28 mouse cellular contexts compared by ENCODE assay signal in genomic region chr5:31022690-31023089, GRCm38 (mm10). TPM values are rescaled to one million over a fixed set of nuclear protein-coding genes. Genes with fewer than 3 reads are reported as not detected.
DNase-seq lines count a peak whose midpoint lies in the region; ATAC-seq and TF ChIP-seq lines count a peak whose summit lies in the region.
"Had no signal": no experiment of that assay in that cellular context is flagged by ENCODE, and none has a peak within 500 bp of the region (broad histone marks: within the 10 kb centered on the region; RNA-seq: fewer than 3 reads in every experiment).

No protein-coding gene starts in this region.

- H3K4me3 ChIP-seq in hindbrain, embryonic 11.5 days (ENCODE audit: low read depth, low read length): no peak overlapping the region
- no peak overlapping the region for H3K4me3 ChIP-seq in hindbrain, postnatal 0 days (ENCODE audit: low read length)
- no peak overlapping the region for H3K4me3 ChIP-seq in midbrain, embryonic 11.5 days (ENCODE audit: low read depth, low read length)
- H3K4me3 ChIP-seq in midbrain, embryonic 13.5 days (replicated peaks): no peak overlapping the region
- no peak overlapping the region for H3K4me3 ChIP-seq in gastrocnemius, adult 2 months
- H3K4me3 ChIP-seq: heart, embryonic 12.5 days; heart, embryonic 15.5 days; hindbrain, embryonic 12.5 days; hindbrain, embryonic 15.5 days; intestine, embryonic 15.5 days had no signal

- H3K27ac ChIP-seq in hindbrain, embryonic 11.5 days (ENCODE audit: low read depth, low read length): no peak overlapping the region
- H3K27ac ChIP-seq in hindbrain, postnatal 0 days: no peak overlapping the region
- H3K27ac ChIP-seq in midbrain, embryonic 11.5 days (ENCODE audit: low read depth, low read length): no peak overlapping the region
- no peak overlapping the region for H3K27ac ChIP-seq in midbrain, embryonic 13.5 days
- H3K27ac ChIP-seq in gastrocnemius, adult 2 months: no peak overlapping the region
- H3K27ac ChIP-seq: heart, embryonic 15.5 days; hindbrain, embryonic 12.5 days; hindbrain, embryonic 15.5 days; intestine, embryonic 15.5 days had no signal

- H3K27me3 ChIP-seq in hindbrain, embryonic 11.5 days (ENCODE audit: control insufficient read depth, insufficient read depth, low read length): no peaks in the 10 kb centered on the region
- H3K27me3 ChIP-seq in hindbrain, postnatal 0 days (ENCODE audit: insufficient read depth, low read length): no peaks in the 10 kb centered on the region
- no peaks in the 10 kb centered on the region for H3K27me3 ChIP-seq in midbrain, embryonic 11.5 days (ENCODE audit: control insufficient read depth, insufficient read depth, low read length)
- H3K27me3 ChIP-seq in midbrain, embryonic 13.5 days: no peaks in the 10 kb centered on the region
- H3K27me3 ChIP-seq: CH12.LX; heart, embryonic 12.5 days; heart, embryonic 15.5 days; hindbrain, embryonic 12.5 days; hindbrain, embryonic 15.5 days; intestine, embryonic 15.5 days had no signal

- H3K9ac ChIP-seq in hindbrain, embryonic 11.5 days (ENCODE audit: low read depth, low read length): no peak overlapping the region
- H3K9ac ChIP-seq in hindbrain, postnatal 0 days (replicated peaks; ENCODE audit: low read length): no peak overlapping the region
- no peak overlapping the region for H3K9ac ChIP-seq in midbrain, embryonic 11.5 days (ENCODE audit: low read length)
- no peak overlapping the region for H3K9ac ChIP-seq in midbrain, embryonic 13.5 days (replicated peaks)
- H3K9ac ChIP-seq: forebrain, postnatal 0 days; heart, embryonic 12.5 days; heart, embryonic 15.5 days; hindbrain, embryonic 12.5 days; hindbrain, embryonic 15.5 days; intestine, embryonic 15.5 days had no signal

- peak; percentile 2 for DNase-seq in hindbrain, embryonic 11.5 days (ENCODE audit: low spot score)
- no peak for DNase-seq in hindbrain, postnatal 0 days (ENCODE audit: low spot score)
- DNase-seq in midbrain, embryonic 11.5 days (ENCODE audit: low spot score, missing footprints): peak; percentile 89
- peak; percentile 18 for DNase-seq in retina, postnatal 1 day
- DNase-seq in gastrocnemius, adult 2 months: no peak
- DNase-seq: adrenal gland, adult 8-10 months; adrenal gland, postnatal 25 days; B cell, adult 2 months; cerebellum, adult 11-12 months; cerebellum, adult 8-10 months; cerebellum, postnatal 10 days; cerebellum, postnatal 36 days; forebrain, postnatal 0 days; gastrocnemius, postnatal 25 days; heart, adult 18-20 months; heart, postnatal 10 days; heart, postnatal 4 days had no signal

- no peaks in the 10 kb centered on the region for H3K36me3 ChIP-seq in hindbrain, embryonic 11.5 days (ENCODE audit: control insufficient read depth, insufficient read depth, low read length)
- H3K36me3 ChIP-seq in hindbrain, postnatal 0 days (ENCODE audit: insufficient read depth, low read length): no peaks in the 10 kb centered on the region
- H3K36me3 ChIP-seq in midbrain, embryonic 11.5 days (ENCODE audit: control insufficient read depth, insufficient read depth, low read length): no peaks in the 10 kb centered on the region
- H3K36me3 ChIP-seq in midbrain, embryonic 13.5 days: no peaks in the 10 kb centered on the region
- H3K36me3 ChIP-seq: heart, embryonic 12.5 days; heart, embryonic 15.5 days; hindbrain, embryonic 12.5 days; hindbrain, embryonic 15.5 days; intestine, embryonic 15.5 days had no signal

- WGBS in hindbrain, embryonic 11.5 days: 35% methylated on average over 1 of the region's 1 CpGs
- 41% methylated on average over 1 of the region's 1 CpGs for WGBS in hindbrain, postnatal 0 days
- 19% methylated on average over 1 of the region's 1 CpGs for WGBS in midbrain, embryonic 11.5 days
- 23% methylated on average over 1 of the region's 1 CpGs for WGBS in midbrain, embryonic 13.5 days

- H3K4me1 ChIP-seq in hindbrain, embryonic 11.5 days (replicated peaks; ENCODE audit: control insufficient read depth, insufficient read depth, low read length): no peaks in the 10 kb centered on the region
- no peaks in the 10 kb centered on the region for H3K4me1 ChIP-seq in hindbrain, postnatal 0 days (ENCODE audit: insufficient read depth, low read length)
- peaks cover 5% of the 10 kb centered on the region for H3K4me1 ChIP-seq in midbrain, embryonic 11.5 days (ENCODE audit: control insufficient read depth, insufficient read depth, low read length)
- H3K4me1 ChIP-seq in midbrain, embryonic 13.5 days (replicated peaks): peaks cover 7% of the 10 kb centered on the region
- H3K4me1 ChIP-seq: heart, embryonic 15.5 days; hindbrain, embryonic 15.5 days; intestine, embryonic 15.5 days had no signal

- TF ChIP-seq CTCF in hindbrain, postnatal 0 days (IDR thresholded peaks at IDR 0.05; ENCODE audit: low read depth): no peak
- TF ChIP-seq CTCF in gastrocnemius, adult 2 months (IDR thresholded peaks at IDR 0.05): no peak

- intact Hi-C loops in gastrocnemius, adult 2 months (cut with DNase I): no loop called here

- H3K9me3 ChIP-seq in hindbrain, embryonic 11.5 days (ENCODE audit: control insufficient read depth, low read length): no peaks in the 10 kb centered on the region
- H3K9me3 ChIP-seq in hindbrain, postnatal 0 days (ENCODE audit: low read length): no peaks in the 10 kb centered on the region
- H3K9me3 ChIP-seq in midbrain, embryonic 11.5 days (ENCODE audit: control insufficient read depth, low read length): no peaks in the 10 kb centered on the region
- H3K9me3 ChIP-seq in midbrain, embryonic 13.5 days: no peaks in the 10 kb centered on the region
- H3K9me3 ChIP-seq: heart, embryonic 12.5 days; heart, embryonic 15.5 days; hindbrain, embryonic 12.5 days; hindbrain, embryonic 15.5 days; intestine, embryonic 15.5 days had no signal

- no peak overlapping the region for H3K4me2 ChIP-seq in hindbrain, embryonic 11.5 days (replicated peaks; ENCODE audit: low read depth, low read length)
- H3K4me2 ChIP-seq in hindbrain, postnatal 0 days (ENCODE audit: low read depth, low read length): no peak overlapping the region
- H3K4me2 ChIP-seq in midbrain, embryonic 11.5 days: no peak overlapping the region
- H3K4me2 ChIP-seq in midbrain, embryonic 13.5 days (replicated peaks): no peak overlapping the region
- H3K4me2 ChIP-seq: heart, embryonic 12.5 days; heart, embryonic 15.5 days; hindbrain, embryonic 12.5 days; hindbrain, embryonic 15.5 days; intestine, embryonic 15.5 days had no signal

- ATAC-seq in hindbrain, embryonic 11.5 days (ENCODE audit: low FRiP score): no peak
- no peak for ATAC-seq in hindbrain, postnatal 0 days
- ATAC-seq in midbrain, embryonic 11.5 days (ENCODE audit: low FRiP score): no peak
- no peak for ATAC-seq in midbrain, embryonic 13.5 days
- ATAC-seq: forebrain, embryonic 14.5 days; forebrain, postnatal 0 days; intestine, embryonic 15.5 days had no signal

RNA-seq across cellular contexts. Expression of gene Atraid, which starts 25.4 kb away (rescaled TPM):
- polyA plus RNA-seq in hindbrain, embryonic 11.5 days (2014; fragmentation: Nextera tagmentation; extraction: Ambion mirVana): 111 and 117 TPM in 2 replicates
- 152 and 155 TPM in 2 replicates for total RNA-seq in hindbrain, postnatal 0 days (2014; rRNA removed)
- 240 and 242 TPM in 2 replicates for polyA plus RNA-seq in hindbrain, postnatal 0 days (2015; fragmentation: Nextera tagmentation; extraction: Ambion mirVana)
- 105 and 107 TPM in 2 replicates for polyA plus RNA-seq in midbrain, embryonic 11.5 days (2014; fragmentation: Nextera tagmentation; extraction: Ambion mirVana)
- 156 and 160 TPM in 2 replicates for polyA plus RNA-seq in midbrain, embryonic 13.5 days (2015; fragmentation: Nextera tagmentation; extraction: Ambion mirVana)
- total RNA-seq in gastrocnemius, adult 2 months (2021): 10 to 100 TPM; 40.9 to 41.6 TPM

RNA-seq across cellular contexts. Expression of gene Slc5a6, which starts 26.0 kb away (rescaled TPM):
- 6.3 and 7.6 TPM in 2 replicates for polyA plus RNA-seq in hindbrain, embryonic 11.5 days (2014; fragmentation: Nextera tagmentation; extraction: Ambion mirVana)
- 40.9 and 46.7 TPM in 2 replicates for total RNA-seq in hindbrain, postnatal 0 days (2014; rRNA removed)
- polyA plus RNA-seq in hindbrain, postnatal 0 days (2015; fragmentation: Nextera tagmentation; extraction: Ambion mirVana): 27.9 and 33.7 TPM in 2 replicates
- 7.3 and 8.3 TPM in 2 replicates for polyA plus RNA-seq in midbrain, embryonic 11.5 days (2014; fragmentation: Nextera tagmentation; extraction: Ambion mirVana)
- polyA plus RNA-seq in midbrain, embryonic 13.5 days (2015; fragmentation: Nextera tagmentation; extraction: Ambion mirVana): 17.3 and 19.3 TPM in 2 replicates
- 1 to 10 TPM; 5.6 to 6.0 TPM for total RNA-seq in gastrocnemius, adult 2 months (2021)

RNA-seq across cellular contexts. Expression of gene Cad, which starts 31.9 kb away (rescaled TPM):
- polyA plus RNA-seq in hindbrain, embryonic 11.5 days (2014; fragmentation: Nextera tagmentation; extraction: Ambion mirVana): 19.7 and 19.8 TPM in 2 replicates
- 56.2 and 58.8 TPM in 2 replicates for total RNA-seq in hindbrain, postnatal 0 days (2014; rRNA removed)
- polyA plus RNA-seq in hindbrain, postnatal 0 days (2015; fragmentation: Nextera tagmentation; extraction: Ambion mirVana): 8.1 and 9.1 TPM in 2 replicates
- polyA plus RNA-seq in midbrain, embryonic 11.5 days (2014; fragmentation: Nextera tagmentation; extraction: Ambion mirVana): 20.5 and 22.2 TPM in 2 replicates
- polyA plus RNA-seq in midbrain, embryonic 13.5 days (2015; fragmentation: Nextera tagmentation; extraction: Ambion mirVana): 16.1 and 19.1 TPM in 2 replicates
- total RNA-seq in gastrocnemius, adult 2 months (2021): 10 to 100 TPM; 25.5 to 28.6 TPM

RNA-seq across cellular contexts. Expression of gene Tcf23, which starts 54.2 kb away (rescaled TPM):
- not detected in 2 replicates for polyA plus RNA-seq in hindbrain, embryonic 11.5 days (2014; fragmentation: Nextera tagmentation; extraction: Ambion mirVana)
- total RNA-seq in hindbrain, postnatal 0 days (2014; rRNA removed): 0.04 TPM in 1 of 2 replicates, not detected in the other
- polyA plus RNA-seq in hindbrain, postnatal 0 days (2015; fragmentation: Nextera tagmentation; extraction: Ambion mirVana): 0.06 TPM in 1 of 2 replicates, not detected in the other
- not detected in 2 replicates for polyA plus RNA-seq in midbrain, embryonic 11.5 days (2014; fragmentation: Nextera tagmentation; extraction: Ambion mirVana)
- polyA plus RNA-seq in midbrain, embryonic 13.5 days (2015; fragmentation: Nextera tagmentation; extraction: Ambion mirVana): not detected in 2 replicates
- under 1 TPM in 1 of 2 experiments, not detected in 1; 0.28 TPM for total RNA-seq in gastrocnemius, adult 2 months (2021)
- total RNA-seq: CH12.LX; forebrain, postnatal 0 days had no signal
- polyA plus RNA-seq: brain, embryonic 14.5 days; embryonic facial prominence, embryonic 11.5 days; forebrain, embryonic 11.5 days; forebrain, embryonic 14.5 days; forebrain, postnatal 0 days; hindbrain, embryonic 12.5 days; hindbrain, embryonic 15.5 days had no signal

Comparison
In these comparisons a context has a peak if more than half of its experiments do, and no peak if none do; other contexts are left out.
1. DNase-seq: peak in hindbrain, embryonic 11.5 days (single experiment), midbrain, embryonic 11.5 days (single experiment) and retina, postnatal 1 day (single experiment); none in hindbrain, postnatal 0 days (single experiment) and gastrocnemius, adult 2 months (single experiment).